Mouse (Mus musculus) cerebellum, postnatal 4 days (tissue): ENCODE measurements around the gene Pak6.

Experiments
- DNase-seq, 2 experiments: peaks; one replicate each; pipeline ENCODE4 v3.0.0; 2022; ENCODE audit warnings: low spot score in 2 of 2, mixed read lengths in 1 of 2

Gene Pak6

GRCm38 (mm10) chr2:118697311-118697877 lies 34.3 kb downstream of the Pak6 start:
- no peak for DNase-seq

GRCm38 (mm10) chr2:118697955-118698354 lies 34.9 kb downstream of the Pak6 start:
- no peak for DNase-seq

- peak; percentile 63 to 82 for DNase-seq
Measured at GRCm38 (mm10) chr2:118700179-118701062, 37.3 kb downstream of the Pak6 start.

DNA sequence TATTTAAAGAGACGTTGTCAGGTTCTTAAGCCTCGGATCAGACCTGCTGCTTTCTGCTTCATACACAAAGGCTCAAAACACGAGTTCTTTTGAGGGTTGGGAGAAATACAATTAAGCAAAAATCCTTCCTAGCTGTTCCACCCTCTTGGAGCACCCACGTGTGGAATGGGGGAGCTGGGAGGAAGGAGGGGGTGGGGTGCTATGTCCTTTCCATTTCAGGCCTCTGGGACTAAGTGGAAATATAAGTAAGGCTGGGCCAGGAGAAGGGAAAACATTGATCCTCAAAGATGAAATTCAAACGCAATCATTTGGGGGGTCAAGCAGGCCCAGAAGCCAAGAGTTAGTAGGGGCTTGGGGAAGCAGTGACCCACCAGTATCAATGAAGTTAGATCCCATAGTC lies 38.1 kb downstream of the Pak6 start:
- no peak for DNase-seq

- DNase-seq, result no peak
Measured at GRCm38 (mm10) chr2:118701971-118702882, 39.1 kb downstream of the Pak6 start.

- no peak for DNase-seq
Measured at GRCm38 (mm10) chr2:118702883-118703761, 40.0 kb downstream of the Pak6 start.

GRCm38 (mm10) chr2:118703913-118704730 lies 41.0 kb downstream of the Pak6 start, which contains the start of gene Ankrd63:
Gene Ankrd63, minus strand, starts transcription at chr2:118703963.
- DNase-seq, result no peak

- no peak for DNase-seq
Measured at GRCm38 (mm10) chr2:118706436-118706835, 43.3 kb downstream of the Pak6 start.

DNA sequence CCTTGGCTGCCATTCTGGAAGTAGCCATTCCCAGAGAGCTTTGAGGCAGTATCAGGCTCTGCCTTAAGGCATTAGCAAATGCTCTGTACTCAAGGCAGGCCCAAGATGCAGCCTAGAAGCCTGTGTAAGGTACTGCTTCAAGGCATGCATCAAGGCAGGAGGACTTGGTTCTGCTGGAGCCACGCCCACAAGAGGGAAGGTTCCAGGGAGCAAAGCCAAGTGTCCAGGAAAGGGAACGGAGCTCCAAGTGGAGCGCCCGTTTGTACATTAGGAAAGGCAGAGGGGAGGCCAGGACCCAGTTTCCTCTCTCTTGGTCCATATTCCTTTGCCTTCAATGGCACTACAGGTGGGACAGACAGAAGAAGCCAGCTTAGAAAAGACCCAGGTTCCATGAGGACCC lies 45.4 kb downstream of the Pak6 start:
- no peak for DNase-seq

DNA sequence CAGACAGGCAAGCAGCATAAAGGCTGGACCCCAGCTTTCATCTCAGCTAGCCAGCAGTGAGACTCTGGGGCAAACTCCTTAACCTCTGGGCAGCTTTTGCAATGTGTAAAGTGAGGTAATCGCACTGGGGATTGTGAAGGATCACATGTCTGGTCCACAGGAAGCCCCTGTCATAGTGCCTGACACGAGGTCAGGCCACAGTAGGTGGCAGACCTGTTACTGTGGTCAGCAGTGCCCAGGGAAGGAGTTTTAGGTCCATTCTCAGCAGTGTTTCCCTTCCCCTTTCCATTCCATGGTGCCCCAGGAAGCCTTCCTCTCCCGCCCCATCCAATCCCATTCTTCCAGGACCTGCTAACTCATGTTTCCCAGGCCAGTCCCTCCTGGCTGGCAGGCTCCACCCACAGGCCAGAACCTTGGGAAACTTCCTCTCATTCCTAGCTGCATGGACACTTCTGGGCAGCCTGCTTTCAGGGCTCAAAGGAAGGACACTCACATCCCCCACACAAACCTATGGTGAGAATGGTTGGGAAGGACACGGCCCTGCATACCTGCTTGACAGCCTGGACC lies 46.6 kb downstream of the Pak6 start:
- no peak for DNase-seq

DNA sequence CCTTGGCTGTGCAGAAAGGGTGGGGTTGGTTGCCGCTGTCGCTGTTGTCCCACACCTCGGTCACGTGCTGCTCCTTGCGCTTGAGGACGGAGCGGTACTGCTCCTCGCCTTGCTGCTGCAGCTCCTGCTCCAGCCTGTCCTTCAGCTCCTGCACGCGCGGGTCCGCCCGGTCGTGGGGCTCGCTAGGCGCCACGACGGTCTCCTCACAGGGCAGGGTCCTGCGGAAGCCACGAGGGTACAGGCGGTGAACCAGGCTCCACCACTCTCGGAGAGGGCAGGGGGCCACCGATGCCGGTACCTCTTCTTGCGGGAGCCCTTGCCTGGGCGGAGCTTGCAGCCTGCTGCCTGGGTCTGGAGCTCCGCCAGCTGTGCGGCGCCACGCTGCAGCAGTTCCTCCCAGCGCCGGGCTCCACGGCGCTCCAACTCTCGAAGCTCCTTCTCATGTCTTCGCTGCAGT lies 48.0 kb downstream of the Pak6 start:
- DNase-seq, result peak in 1 of 2 experiments; percentile 48

GRCm38 (mm10) chr2:118713631-118714030 lies 50.5 kb downstream of the Pak6 start:
- DNase-seq, result no peak

GRCm38 (mm10) chr2:118714230-118714629 lies 51.1 kb downstream of the Pak6 start:
- no peak for DNase-seq

GRCm38 (mm10) chr2:118716677-118717076 lies 53.6 kb downstream of the Pak6 start:
- DNase-seq, result no peak

DNA sequence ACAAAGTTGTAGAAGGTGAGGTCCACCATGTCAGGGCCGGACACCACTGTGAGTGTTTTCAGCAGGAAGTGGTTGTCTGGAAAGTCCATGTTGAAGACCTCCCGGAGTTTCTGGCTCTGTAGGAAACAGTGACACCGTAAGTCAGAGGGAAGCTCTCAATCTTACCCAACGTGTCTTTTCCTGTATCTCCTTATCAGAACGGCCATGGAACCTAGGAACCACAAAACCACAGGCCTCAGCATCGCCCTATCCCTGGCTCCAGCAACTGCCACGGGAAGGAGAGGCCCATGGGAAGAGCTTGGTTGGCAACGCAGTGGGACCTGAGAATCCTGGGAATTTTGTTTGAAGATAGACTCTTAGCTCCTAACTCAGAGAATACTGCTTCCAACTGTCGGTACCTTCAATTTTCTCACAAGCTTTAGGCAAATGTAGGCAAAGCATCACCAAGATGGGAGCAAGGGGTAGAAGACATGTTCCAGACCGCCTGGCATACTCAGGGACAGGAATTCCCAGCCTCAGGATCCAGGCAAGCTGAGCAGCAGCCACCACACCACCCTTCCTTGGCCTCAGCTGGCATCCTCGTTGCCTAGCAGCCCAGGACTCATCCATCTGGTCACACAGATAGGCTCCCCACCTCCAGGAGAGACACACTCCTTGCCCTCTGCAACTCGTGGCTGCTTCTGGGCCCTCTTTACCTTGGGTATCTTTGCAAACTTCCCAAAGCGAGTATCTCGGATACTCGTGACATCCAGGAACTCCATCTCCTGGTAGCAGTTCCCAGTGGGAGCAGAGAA lies 60.8 kb downstream of the Pak6 start:
- DNase-seq, result no peak

GRCm38 (mm10) chr2:118725511-118725910 lies 62.4 kb downstream of the Pak6 start:
- DNase-seq, result no peak

- no peak for DNase-seq
Measured at GRCm38 (mm10) chr2:118726873-118727272, 63.8 kb downstream of the Pak6 start.

DNA sequence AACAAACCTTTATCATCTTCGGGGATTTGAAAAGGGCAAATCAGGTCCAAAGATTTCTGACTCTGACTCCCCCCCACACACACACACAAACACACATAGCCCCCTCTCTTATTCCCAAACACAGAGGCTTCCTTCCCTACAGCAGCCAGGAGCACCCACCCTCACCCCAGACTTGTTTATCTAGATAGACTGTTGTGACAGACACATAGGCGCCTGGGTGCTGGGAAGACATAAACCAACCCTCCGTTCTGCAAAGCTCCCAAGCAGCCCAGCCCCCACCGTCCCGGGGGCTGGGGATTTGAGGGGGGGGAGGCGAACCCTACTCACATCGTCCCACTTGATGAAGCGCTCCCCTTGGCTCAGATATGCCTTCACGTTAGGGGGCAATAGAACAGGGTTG lies 64.8 kb downstream of the Pak6 start:
- no peak for DNase-seq

DNA sequence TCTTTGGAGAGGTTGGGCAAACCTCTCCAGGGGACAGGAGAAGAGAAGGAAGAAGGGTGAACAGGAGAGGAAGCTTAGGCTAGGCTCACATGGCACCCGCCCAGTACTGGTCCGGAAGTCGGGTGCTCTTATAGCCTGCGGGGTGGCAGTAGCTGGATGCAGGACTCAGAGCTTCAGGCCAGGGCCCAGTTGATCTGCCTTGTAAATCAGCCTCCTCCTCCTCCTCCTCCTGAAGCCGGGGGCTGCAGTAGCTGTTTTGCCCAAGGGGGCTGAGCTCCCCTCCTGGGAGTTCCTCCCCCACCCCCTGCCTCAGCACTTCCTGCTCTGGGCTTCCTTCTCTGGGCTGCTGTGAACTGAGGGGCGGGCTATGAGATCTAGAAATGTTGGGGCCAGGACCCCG lies 65.2 kb downstream of the Pak6 start, which contains the start of gene Plcb2:
Gene Plcb2, minus strand, starts transcription at position 102 of the 400 bp plus-strand sequence.
- DNase-seq, result no peak
